In genomic region chr5:118085313-118085712, GRCm38 (mm10) we compare ENCODE assay signal across 13 mouse cellular contexts. TPM values are rescaled to one million over a fixed set of nuclear protein-coding genes. Genes with fewer than 3 reads are reported as not detected.
DNase-seq lines count a peak whose midpoint lies in the region; ATAC-seq and TF ChIP-seq lines count a peak whose summit lies in the region.
"Had no signal": no experiment of that assay in that cellular context is flagged by ENCODE, and none has a peak within 500 bp of the region (broad histone marks: within the 10 kb centered on the region; RNA-seq: fewer than 3 reads in every experiment).

No protein-coding gene starts in this region.

- H3K9ac ChIP-seq in forebrain, embryonic 12.5 days = no peak overlapping the region
- H3K9ac ChIP-seq in forebrain, postnatal 0 days = no peak overlapping the region
- 0 out of 2 replicates have a peak overlapping the region, but pooled peaks have one; percentile 24 for H3K9ac ChIP-seq in midbrain, embryonic 12.5 days (replicated peaks)
- H3K9ac ChIP-seq in midbrain, embryonic 15.5 days = no peak overlapping the region
- no peak overlapping the region for H3K9ac ChIP-seq in neural tube, embryonic 15.5 days (replicated peaks)
- H3K9ac ChIP-seq: embryonic facial prominence, embryonic 13.5 days; kidney, embryonic 15.5 days; liver, embryonic 13.5 days had no signal

- ATAC-seq in forebrain, embryonic 12.5 days (ENCODE audit: low FRiP score) = no peak
- no peak for ATAC-seq in forebrain, postnatal 0 days
- no peak for ATAC-seq in midbrain, embryonic 12.5 days (ENCODE audit: low FRiP score, low read depth)
- no peak for ATAC-seq in midbrain, embryonic 15.5 days (replicated peaks)
- no peak for ATAC-seq in neural tube, embryonic 15.5 days (ENCODE audit: low FRiP score)

- H3K27ac ChIP-seq in forebrain, embryonic 12.5 days = 0 out of 2 replicates have a peak overlapping the region, but pooled peaks have one; percentile 19
- H3K27ac ChIP-seq in forebrain, postnatal 0 days (ENCODE audit: low read depth, low read length) = no peak overlapping the region
- H3K27ac ChIP-seq in midbrain, embryonic 12.5 days (replicated peaks) = no peak overlapping the region
- H3K27ac ChIP-seq in midbrain, embryonic 15.5 days = no peak overlapping the region
- 0 out of 2 replicates have a peak overlapping the region, but pooled peaks have one; percentile 65 for H3K27ac ChIP-seq in neural tube, embryonic 15.5 days (replicated peaks)
- H3K27ac ChIP-seq: embryonic facial prominence, embryonic 13.5 days; heart, adult 2 months; kidney, embryonic 15.5 days; liver, embryonic 13.5 days had no signal

- intact Hi-C loops in left cerebral cortex, postnatal 25 days (cut with DNase I) = no loop called here

- H3K4me2 ChIP-seq in forebrain, embryonic 12.5 days = no peak overlapping the region
- no peak overlapping the region for H3K4me2 ChIP-seq in forebrain, postnatal 0 days (ENCODE audit: low read depth)
- no peak overlapping the region for H3K4me2 ChIP-seq in midbrain, embryonic 12.5 days (replicated peaks)
- H3K4me2 ChIP-seq in midbrain, embryonic 15.5 days = no peak overlapping the region
- no peak overlapping the region for H3K4me2 ChIP-seq in neural tube, embryonic 15.5 days
- H3K4me2 ChIP-seq: embryonic facial prominence, embryonic 13.5 days; kidney, embryonic 15.5 days; liver, embryonic 13.5 days had no signal

- no peaks in the 10 kb centered on the region for H3K9me3 ChIP-seq in forebrain, embryonic 12.5 days
- H3K9me3 ChIP-seq in forebrain, postnatal 0 days (ENCODE audit: low read length) = no peaks in the 10 kb centered on the region
- no peaks in the 10 kb centered on the region for H3K9me3 ChIP-seq in midbrain, embryonic 12.5 days
- no peaks in the 10 kb centered on the region for H3K9me3 ChIP-seq in midbrain, embryonic 15.5 days
- H3K9me3 ChIP-seq in neural tube, embryonic 15.5 days (replicated peaks) = no peaks in the 10 kb centered on the region
- H3K9me3 ChIP-seq: embryonic facial prominence, embryonic 13.5 days; kidney, embryonic 15.5 days; liver, embryonic 13.5 days had no signal

- no peak for TF ChIP-seq CTCF in forebrain, postnatal 0 days (IDR thresholded peaks at IDR 0.05; ENCODE audit: low read depth)

- DNase-seq in forebrain, postnatal 0 days = no peak
- DNase-seq in A20 (ENCODE audit: low read depth, low spot score) = peak; percentile 66
- DNase-seq in gastrocnemius, postnatal 25 days = no peak
- no peak for DNase-seq in left cerebral cortex, postnatal 25 days (ENCODE audit: low spot score in 2 of 2)
- DNase-seq: cerebellum, postnatal 36 days; heart, adult 2 months; liver, embryonic 13.5 days had no signal

- H3K36me3 ChIP-seq in forebrain, embryonic 12.5 days (replicated peaks) = peaks cover 4% of the 10 kb centered on the region; the same call in 1 of the 2 replicates
- 0 out of 2 replicates have a peak, but pooled peaks cover 1% of the 10 kb centered on the region for H3K36me3 ChIP-seq in forebrain, postnatal 0 days (ENCODE audit: insufficient read depth)
- peaks cover 2% of the 10 kb centered on the region for H3K36me3 ChIP-seq in midbrain, embryonic 12.5 days
- H3K36me3 ChIP-seq in midbrain, embryonic 15.5 days (replicated peaks) = no peaks in the 10 kb centered on the region
- no peaks in the 10 kb centered on the region for H3K36me3 ChIP-seq in neural tube, embryonic 15.5 days

- H3K27me3 ChIP-seq in forebrain, embryonic 12.5 days = no peaks in the 10 kb centered on the region
- no peaks in the 10 kb centered on the region for H3K27me3 ChIP-seq in forebrain, postnatal 0 days (ENCODE audit: insufficient read depth, low read length)
- no peaks in the 10 kb centered on the region for H3K27me3 ChIP-seq in midbrain, embryonic 12.5 days
- no peaks in the 10 kb centered on the region for H3K27me3 ChIP-seq in midbrain, embryonic 15.5 days (replicated peaks)
- no peaks in the 10 kb centered on the region for H3K27me3 ChIP-seq in neural tube, embryonic 15.5 days (replicated peaks)
- H3K27me3 ChIP-seq: embryonic facial prominence, embryonic 13.5 days; kidney, embryonic 15.5 days; liver, embryonic 13.5 days had no signal

- H3K4me3 ChIP-seq in forebrain, embryonic 12.5 days (replicated peaks) = no peak overlapping the region
- H3K4me3 ChIP-seq in forebrain, postnatal 0 days (ENCODE audit: low read depth, low read length) = no peak overlapping the region
- no peak overlapping the region for H3K4me3 ChIP-seq in midbrain, embryonic 12.5 days
- H3K4me3 ChIP-seq in midbrain, embryonic 15.5 days = no peak overlapping the region
- no peak overlapping the region for H3K4me3 ChIP-seq in neural tube, embryonic 15.5 days (replicated peaks)
- H3K4me3 ChIP-seq: embryonic facial prominence, embryonic 13.5 days; heart, adult 2 months; kidney, embryonic 15.5 days; liver, embryonic 13.5 days had no signal

- peaks cover 74% of the 10 kb centered on the region for H3K4me1 ChIP-seq in forebrain, embryonic 12.5 days
- peaks cover 15% of the 10 kb centered on the region for H3K4me1 ChIP-seq in forebrain, postnatal 0 days (ENCODE audit: insufficient read depth)
- peaks cover 82% of the 10 kb centered on the region for H3K4me1 ChIP-seq in midbrain, embryonic 12.5 days
- peaks cover 81% of the 10 kb centered on the region for H3K4me1 ChIP-seq in midbrain, embryonic 15.5 days
- H3K4me1 ChIP-seq in neural tube, embryonic 15.5 days = peaks cover 93% of the 10 kb centered on the region

- WGBS in forebrain, embryonic 12.5 days = 76% methylated on average over 7 of the region's 7 CpGs
- 64% methylated on average over 7 of the region's 7 CpGs for WGBS in forebrain, postnatal 0 days
- 71% methylated on average over 7 of the region's 7 CpGs for WGBS in midbrain, embryonic 12.5 days
- WGBS in midbrain, embryonic 15.5 days = 50% methylated on average over 7 of the region's 7 CpGs
- 42% methylated on average over 7 of the region's 7 CpGs for WGBS in neural tube, embryonic 15.5 days

RNA-seq across cellular contexts. Expression of gene Tesc, which starts 57.8 kb away (rescaled TPM):
- polyA plus RNA-seq in forebrain, embryonic 12.5 days (2016; fragmentation: Nextera tagmentation; extraction: Ambion mirVana) = 4.7 and 6.3 TPM in 2 replicates
- total RNA-seq in forebrain, postnatal 0 days (2014; rRNA removed) = 8.5 and 13.0 TPM in 2 replicates
- polyA plus RNA-seq in forebrain, postnatal 0 days (2015; fragmentation: Nextera tagmentation; extraction: Ambion mirVana) = 12.2 and 19.9 TPM in 2 replicates
- polyA plus RNA-seq in midbrain, embryonic 12.5 days (2016; fragmentation: Nextera tagmentation; extraction: Ambion mirVana) = 1.5 and 1.8 TPM in 2 replicates
- 6.5 and 7.9 TPM in 2 replicates for polyA plus RNA-seq in midbrain, embryonic 15.5 days (2015; fragmentation: Nextera tagmentation; extraction: Ambion mirVana)
- polyA plus RNA-seq in neural tube, embryonic 15.5 days (2015; fragmentation: Nextera tagmentation; extraction: Ambion mirVana) = 3.5 and 3.9 TPM in 2 replicates
- 1 to 10 TPM in 1 of 2 experiments, under 1 TPM in 1; 0.28 to 1.0 TPM for total RNA-seq in gastrocnemius, postnatal 25 days (2021)
- 10 to 100 TPM; 90.0 to 94.0 TPM for total RNA-seq in left cerebral cortex, postnatal 25 days (2021)

Comparison
In these comparisons a context has a peak if more than half of its experiments do, and no peak if none do; other contexts are left out.
1. H3K27ac ChIP-seq: peak in forebrain, embryonic 12.5 days (single experiment) and neural tube, embryonic 15.5 days (single experiment); none in forebrain, postnatal 0 days (single experiment), midbrain, embryonic 12.5 days (single experiment) and midbrain, embryonic 15.5 days (single experiment).